Mouse (Mus musculus) ovary, adult 18-20 months (tissue): Measurements from ENCODE around the gene Olfml2a.

ENCODE experiments used
- DNase-seq: peaks from one replicate; pipeline ENCODE4 v3.0.0; 2022; ENCODE audit warnings: low spot score, mixed read lengths

Olfml2a gene

DNA sequence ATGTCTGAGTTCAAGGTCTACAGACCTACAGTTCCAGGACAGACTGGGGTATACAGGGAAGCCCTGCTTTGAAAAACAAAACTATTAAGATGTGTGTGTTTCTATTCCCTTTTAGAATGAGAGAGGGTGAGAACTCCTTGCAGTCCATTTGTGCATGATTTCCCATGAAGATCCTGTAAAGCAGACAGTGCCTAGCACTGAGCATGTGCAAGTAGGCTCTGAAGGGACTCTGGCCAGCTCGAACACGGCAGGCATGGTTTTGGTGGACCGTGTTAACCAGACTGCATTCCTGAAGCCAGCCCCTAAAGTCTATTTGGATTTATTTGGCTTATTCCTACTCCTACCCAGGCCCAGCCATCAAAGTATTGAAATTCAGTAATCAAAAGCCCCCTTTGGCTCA is 80.2 kb downstream of the Olfml2a start:
- no peak for DNase-seq

DNA sequence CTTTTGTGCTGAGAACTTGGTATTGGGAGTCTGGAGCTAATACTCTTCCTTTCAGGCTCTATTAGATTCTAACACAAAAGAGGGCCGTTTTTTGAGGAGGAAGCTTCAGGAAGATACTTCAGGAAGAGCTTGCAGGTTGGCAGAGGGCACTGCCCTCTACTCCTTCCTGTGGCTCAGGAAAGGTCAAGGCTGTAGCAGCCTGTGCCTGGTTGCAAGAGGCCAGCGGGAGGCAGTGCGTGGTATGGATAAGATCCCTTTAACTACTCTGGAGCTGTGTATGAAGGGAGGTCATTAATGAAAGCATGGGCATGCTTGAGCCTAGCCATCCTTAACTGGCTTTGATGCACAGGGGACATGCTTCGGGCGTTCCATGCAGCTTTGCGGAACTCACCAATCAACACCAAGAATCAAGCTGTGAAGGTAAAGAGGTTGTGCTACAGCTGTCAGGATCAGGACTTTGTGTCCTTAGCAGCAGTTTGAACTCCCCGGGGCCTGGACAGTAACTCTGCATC is 81.0 kb downstream of the Olfml2a start:
- DNase-seq = no peak
